Mouse (Mus musculus) heart, postnatal 0 days (tissue): ENCODE results near the gene Tmem219. TPM values are rescaled to one million over a fixed set of nuclear protein-coding genes. Genes with fewer than 3 reads are reported as not detected.
A peak's percentile ranks its signal among the peaks of the same experiment; 100 is the strongest.

ENCODE experiments used
- ATAC-seq: fragments of 200-750 bp; cut with Nextera tagmentation; 2 replicates; pipeline ENCODE4 v1.8.0; 2017; ENCODE audit warnings: low read depth, moderate number of reproducible peaks, moderate library complexity; ENCODE audit not compliant: insufficient read depth
- DNase-seq: peaks from one replicate; pipeline ENCODE4 v3.0.0-alpha.2; 2016; ENCODE audit warnings: low spot score
- H3K27ac ChIP-seq: fragments of 300-500 bp; sonication (generic); 2 replicates; pipeline ENCODE4 v1.5.1; 2014; ENCODE audit warnings: low read depth, mild to moderate bottlenecking
- H3K27me3 ChIP-seq: fragments of 300-500 bp; sonication (generic); 2 replicates; pipeline ENCODE4 v1.6.1; 2014; ENCODE audit warnings: low read length, mixed read lengths; ENCODE audit not compliant: control insufficient read depth, insufficient read depth
- H3K36me3 ChIP-seq: fragments of 300-500 bp; sonication (generic); replicated peaks from 2 replicates; pipeline ENCODE4 v1.6.1; 2014; ENCODE audit warnings: low read length, mixed read lengths; ENCODE audit not compliant: control insufficient read depth, insufficient read depth
- H3K4me1 ChIP-seq: fragments of 300-500 bp; sonication (generic); 2 replicates; pipeline ENCODE4 v1.6.1; 2014; ENCODE audit warnings: antibody characterized with exemption; ENCODE audit not compliant: control insufficient read depth, insufficient read depth
- H3K4me2 ChIP-seq: fragments of 300-500 bp; sonication (generic); 2 replicates; pipeline ENCODE4 v1.6.1; 2014; ENCODE audit warnings: low read depth, mild to moderate bottlenecking, low read length, moderate library complexity
- H3K4me3 ChIP-seq: fragments of 300-500 bp; sonication (generic); 2 replicates; pipeline ENCODE4 v1.5.1; 2014; ENCODE audit warnings: low read depth, low read length
- H3K9ac ChIP-seq: fragments of 300-500 bp; sonication (generic); replicated peaks from 2 replicates; pipeline ENCODE4 v1.6.1; 2014; ENCODE audit warnings: low read depth, low read length, mixed read lengths
- H3K9me3 ChIP-seq: fragments of 300-500 bp; sonication (generic); replicated peaks from 2 replicates; pipeline ENCODE4 v1.6.1; 2016; ENCODE audit warnings: low read length; ENCODE audit not compliant: control insufficient read depth
- CTCF ChIP-seq: IDR thresholded peaks from 2 replicates; pipeline ENCODE4 v1.5.1; 2016; ENCODE audit warnings: antibody characterized with exemption, control low read depth, low read depth
- EP300 ChIP-seq: IDR thresholded peaks from 2 replicates; pipeline ENCODE4 v1.6.1; 2016; ENCODE audit warnings: antibody characterized with exemption, low read depth
- WGBS: fragments of 180-500 bp; shearing (Covaris S2); extraction: QIAGEN DNeasy Blood & Tissue Kit; methylation state at CpG from one replicate; pipeline ENCODE4 v1.1.7; 2014; 5-methylcytosine and 5-hydroxymethylcytosine counted together
- polyA plus RNA-seq: library from polyadenylated mRNA; unstranded; fragments of >200 nt; fragmentation: Nextera tagmentation; extraction: Ambion mirVana; gene quantifications from 2 replicates; pipeline ENCODE4 v1.2.1, GENCODE M21; 2015
- total RNA-seq: library from RNA; depleted of rRNA; stranded (reverse); fragments of >200 nt; gene quantifications from 2 replicates; pipeline ENCODE4 v1.2.3, GENCODE M21; 2014; ENCODE audit warnings: low replicate concordance

Gene Tmem219
- total and polyA plus RNA-seq, 2 experiments from 2014 or later, result 20.5 to 30.0 TPM

DNA sequence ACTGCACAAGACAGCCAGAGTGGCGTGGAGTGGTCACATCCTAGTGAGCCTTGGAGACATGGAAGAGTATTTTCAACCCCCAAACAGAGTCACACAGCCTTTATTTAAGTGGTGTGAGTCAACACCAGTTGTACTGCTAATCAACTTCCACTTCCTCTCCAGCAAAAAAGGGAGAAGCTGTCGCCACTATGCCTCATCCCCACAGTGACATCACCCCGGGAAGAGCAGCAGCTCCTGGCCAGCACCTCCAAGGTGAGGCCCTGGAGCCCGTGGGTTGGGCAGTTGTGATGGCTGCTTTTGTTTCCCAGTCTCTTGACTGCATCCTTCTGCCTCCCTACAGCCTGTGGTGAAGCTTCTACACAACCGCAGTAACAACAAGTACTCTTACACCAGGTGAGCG lies 18.5 kb upstream of the Tmem219 start:
- TF ChIP-seq EP300, result no peak
- peaks cover 31% of the 10 kb centered on the region for H3K36me3 ChIP-seq
- H3K27me3 ChIP-seq, result no peaks in the 10 kb centered on the region
- WGBS, result 53% methylated on average over 6 of the region's 6 CpGs
- no peak overlapping the region for H3K9ac ChIP-seq
- no peaks in the 10 kb centered on the region for H3K9me3 ChIP-seq
- H3K4me1 ChIP-seq, result no peaks in the 10 kb centered on the region
- ATAC-seq (no peak), DNase-seq (no peak)
- H3K4me3 ChIP-seq, result no peak overlapping the region
- no peak overlapping the region for H3K4me2 ChIP-seq
- H3K27ac ChIP-seq, result no peak overlapping the region

DNA sequence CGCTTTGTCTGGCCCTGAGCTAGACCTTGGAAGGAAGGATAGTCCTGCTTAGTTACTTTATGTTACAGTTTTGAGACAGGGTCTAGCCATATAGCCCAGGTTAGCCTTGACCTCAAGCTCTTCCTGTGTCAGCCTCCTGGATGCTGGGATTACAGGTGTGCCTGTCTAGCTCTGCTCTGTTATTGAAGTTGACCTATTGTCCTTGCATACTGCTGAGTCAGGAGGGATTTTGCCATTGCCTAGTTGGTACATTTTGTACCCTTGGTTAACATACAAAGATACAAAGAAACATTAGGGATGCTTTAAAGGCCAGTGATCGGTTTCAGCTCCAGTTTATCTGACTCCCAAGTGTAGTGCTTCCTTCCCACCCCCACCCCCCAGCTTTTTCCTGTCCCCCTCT lies 9.9 kb upstream of the Tmem219 start:
- WGBS, result 81% methylated on average over 2 of the region's 2 CpGs
- TF ChIP-seq EP300 (no peak), CTCF (no peak)
- Histone ChIP-seq H3K9me3 (no peaks in the 10 kb centered on the region), H3K4me2 (no peak overlapping the region), H3K4me1 (peaks cover 6% of the 10 kb centered on the region), H3K9ac (no peak overlapping the region), H3K27ac (no peak overlapping the region), H3K4me3 (no peak overlapping the region), H3K36me3 (peaks cover 33% of the 10 kb centered on the region), H3K27me3 (no peaks in the 10 kb centered on the region)
- ATAC-seq (no peak), DNase-seq (no peak)

DNA sequence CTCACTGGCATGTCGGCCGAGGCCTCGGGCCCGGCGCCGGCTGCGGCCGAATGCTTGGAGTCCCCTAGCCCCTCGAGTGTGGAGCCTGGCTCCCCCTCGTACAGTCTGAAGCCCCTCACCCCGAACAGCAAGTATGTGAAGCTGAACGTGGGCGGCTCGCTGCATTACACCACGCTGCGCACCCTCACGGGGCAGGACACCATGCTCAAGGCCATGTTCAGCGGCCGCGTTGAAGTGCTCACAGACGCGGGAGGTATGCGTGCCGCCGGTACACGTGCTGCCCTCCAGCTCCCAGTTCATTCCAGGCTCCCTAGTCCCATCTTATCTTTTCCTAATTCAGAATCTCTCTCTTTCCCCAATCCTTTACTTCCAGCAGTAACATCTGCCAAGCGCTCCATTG lies 6.3 kb upstream of the Tmem219 start:
- peak overlapping the region; percentile 56 for H3K9ac ChIP-seq
- no peaks in the 10 kb centered on the region for H3K9me3 ChIP-seq
- H3K4me2 ChIP-seq, result peak overlapping the region; percentile 77
- DNase-seq (no peak), ATAC-seq (peak; percentile 58)
- H3K4me3 ChIP-seq, result peak overlapping the region; percentile 57
- H3K36me3 ChIP-seq, result 0 out of 2 replicates have a peak, but pooled peaks cover 10% of the 10 kb centered on the region
- H3K27ac ChIP-seq, result peak overlapping the region; percentile 28
- WGBS, result 1% methylated on average over 26 of the region's 27 CpGs
- peaks cover 6% of the 10 kb centered on the region for H3K4me1 ChIP-seq
- H3K27me3 ChIP-seq, result no peaks in the 10 kb centered on the region
- no peak for TF ChIP-seq EP300
- no peak for TF ChIP-seq CTCF

DNA sequence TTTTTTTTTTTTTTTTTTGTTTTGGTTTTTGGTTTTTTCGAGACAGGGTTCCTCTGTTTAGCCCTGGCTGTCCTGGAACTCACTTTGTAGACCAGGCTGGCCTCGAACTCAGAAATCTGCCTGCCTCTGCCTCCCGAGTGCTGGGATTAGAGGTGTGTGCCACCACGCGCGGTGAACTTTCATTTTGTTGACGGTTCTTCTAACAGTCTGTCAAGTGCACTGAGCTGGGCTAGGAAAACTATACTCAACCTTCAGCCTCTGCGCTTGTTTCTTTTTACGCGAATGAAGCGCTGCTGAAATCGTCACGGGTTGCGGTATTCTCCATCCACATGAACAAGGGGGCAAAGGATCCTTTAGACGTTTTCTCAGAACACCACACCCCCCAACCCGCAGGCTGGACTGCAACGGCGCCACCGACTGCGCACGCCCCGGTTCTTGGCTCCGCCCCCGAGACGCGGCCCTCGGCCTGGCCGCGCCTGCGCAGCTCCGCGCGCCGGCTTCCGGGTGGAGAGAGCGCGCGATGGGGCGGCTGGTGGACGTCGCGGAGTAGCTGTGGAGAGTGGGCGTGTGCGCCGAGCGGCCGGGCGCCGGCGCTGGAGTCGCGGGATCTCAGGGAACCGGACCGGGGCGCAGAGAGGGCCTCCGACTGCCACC lies 5.8 kb upstream of the Tmem219 start, which contains the start of gene Kctd13:
TSS of gene Kctd13 (plus strand) at position 496 of the 654 bp plus-strand sequence.
- Histone ChIP-seq H3K9me3 (no peaks in the 10 kb centered on the region), H3K4me2 (peak within 1 kb of the TSS; percentile 77), H3K27ac (peak within 1 kb of the TSS; percentile 28), H3K27me3 (no peaks in the 10 kb centered on the region), H3K36me3 (0 out of 2 replicates have a peak, but pooled peaks cover 10% of the 10 kb centered on the region), H3K9ac (peak within 1 kb of the TSS; percentile 56), H3K4me1 (peaks cover 6% of the 10 kb centered on the region), H3K4me3 (peak within 1 kb of the TSS; percentile 57)
- WGBS, result 3% methylated on average over 51 of the region's 56 CpGs
- ATAC-seq (peak; percentile 96), DNase-seq (peak; percentile 84)
- TF ChIP-seq EP300, result no peak
- no peak for TF ChIP-seq CTCF

DNA sequence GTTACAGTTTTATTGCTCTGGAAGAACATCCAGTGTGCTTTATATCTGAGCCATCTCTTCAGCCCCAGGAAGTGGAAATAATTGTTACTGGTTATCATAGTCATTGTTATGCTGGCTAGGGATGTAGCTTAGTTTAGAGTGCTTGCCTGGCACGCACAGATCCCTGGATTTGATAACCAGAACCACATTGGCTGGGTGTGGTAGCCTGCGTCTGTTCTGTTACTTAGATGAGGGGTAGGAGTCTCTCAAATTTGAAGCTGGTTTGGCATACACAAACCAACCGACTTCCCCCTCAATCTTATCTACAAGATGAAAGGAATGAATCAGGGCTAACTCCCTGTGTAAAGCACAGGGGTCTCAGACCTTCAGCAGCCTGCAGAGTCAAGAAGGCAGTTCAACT lies 3.6 kb upstream of the Tmem219 start:
- no peak overlapping the region for H3K4me3 ChIP-seq
- H3K9ac ChIP-seq, result no peak overlapping the region
- 0 out of 2 replicates have a peak, but pooled peaks cover 3% of the 10 kb centered on the region for H3K36me3 ChIP-seq
- H3K27ac ChIP-seq, result no peak overlapping the region
- H3K4me2 ChIP-seq, result no peak overlapping the region
- H3K4me1 ChIP-seq, result peaks cover 6% of the 10 kb centered on the region
- no peak for TF ChIP-seq CTCF
- TF ChIP-seq EP300, result no peak
- H3K9me3 ChIP-seq, result no peaks in the 10 kb centered on the region
- DNase-seq (no peak), ATAC-seq (no peak)
- WGBS, result 29% methylated on average over 3 of the region's 3 CpGs
- H3K27me3 ChIP-seq, result no peaks in the 10 kb centered on the region

DNA sequence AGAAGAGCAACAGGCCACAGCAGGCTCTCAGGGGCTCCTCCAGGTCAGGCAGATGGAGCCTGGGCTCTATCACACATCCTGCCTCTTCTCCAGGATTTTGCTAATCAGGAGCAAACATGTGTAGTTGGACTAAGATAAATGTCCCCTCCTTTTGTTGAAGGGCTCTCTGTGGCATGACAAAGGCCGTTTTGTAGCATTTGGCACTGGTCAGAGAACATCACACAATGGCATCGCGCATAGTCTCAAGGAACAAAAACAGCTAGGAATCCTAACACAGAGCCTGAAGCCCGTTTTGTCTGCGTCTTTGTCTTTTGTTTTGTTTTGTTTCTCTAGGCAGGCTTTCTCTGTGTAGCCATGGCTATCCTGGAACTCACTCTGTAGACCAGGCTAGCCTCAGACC lies 1.3 kb upstream of the Tmem219 start:
- peak; percentile 21; the same call in 1 of the 2 replicates for ATAC-seq
- Histone ChIP-seq H3K36me3 (no peaks in the 10 kb centered on the region), H3K9ac (no peak overlapping the region), H3K9me3 (no peaks in the 10 kb centered on the region), H3K4me2 (no peak overlapping the region), H3K4me1 (no peaks in the 10 kb centered on the region), H3K27ac (peak overlapping the region; percentile 12; the same call in 1 of the 2 replicates), H3K27me3 (no peaks in the 10 kb centered on the region), H3K4me3 (no peak overlapping the region)
- TF ChIP-seq CTCF (no peak), EP300 (no peak)
- 64% methylated on average over 5 of the region's 5 CpGs for WGBS
- peak; percentile 59 for DNase-seq
